Mouse (Mus musculus): Measurements from ENCODE around the gene Ccdc24.

Ccdc24 gene

DNA sequence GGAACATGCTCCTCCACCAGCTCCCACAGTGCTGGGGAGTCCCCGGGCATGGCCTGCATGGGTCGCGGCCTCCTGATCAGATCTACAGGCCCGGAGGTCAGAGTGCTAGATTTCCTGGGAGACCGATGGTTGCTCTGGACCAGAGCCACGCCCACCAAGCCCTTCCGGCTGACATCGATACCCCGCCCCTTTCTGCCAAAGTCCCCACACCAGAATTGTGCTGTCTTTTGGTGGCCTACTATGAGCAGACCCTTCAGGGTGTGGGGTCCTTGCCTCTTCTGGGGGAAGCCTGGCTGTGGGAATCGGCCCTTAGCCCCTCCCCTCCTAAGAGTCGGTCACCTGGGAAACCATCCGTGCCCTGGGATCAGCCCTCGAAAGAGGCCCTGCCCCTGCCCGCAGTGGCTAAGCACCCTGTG, at the start of gene Ccdc24:
Gene Ccdc24 (minus strand): TSS at position 87 of the 416 bp plus-strand sequence.
- DNase-seq (ENCODE audit: low spot score in 2 of 2) = no peak

DNA sequence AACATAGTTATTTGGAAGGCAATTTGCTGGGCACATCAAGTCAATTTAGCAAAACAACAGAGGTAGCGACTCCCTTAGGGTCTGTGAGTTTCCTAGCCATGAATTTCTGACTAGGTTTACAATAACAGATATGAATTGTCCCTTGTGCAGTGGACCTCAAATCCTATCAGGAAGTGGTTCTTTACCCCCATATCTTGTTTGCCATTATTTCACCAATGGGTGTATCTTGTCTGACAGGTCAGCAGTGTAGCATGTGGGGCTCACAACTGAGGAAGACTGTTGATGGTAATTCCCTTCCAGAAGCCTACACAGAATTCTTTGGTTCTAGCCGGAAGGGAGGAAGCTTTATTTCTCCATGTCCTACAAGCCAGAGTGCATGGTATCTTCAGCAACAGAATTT, 49.0 kb upstream of the Ccdc24 start:
- DNase-seq (ENCODE audit: low spot score in 2 of 2) = no peak

DNA sequence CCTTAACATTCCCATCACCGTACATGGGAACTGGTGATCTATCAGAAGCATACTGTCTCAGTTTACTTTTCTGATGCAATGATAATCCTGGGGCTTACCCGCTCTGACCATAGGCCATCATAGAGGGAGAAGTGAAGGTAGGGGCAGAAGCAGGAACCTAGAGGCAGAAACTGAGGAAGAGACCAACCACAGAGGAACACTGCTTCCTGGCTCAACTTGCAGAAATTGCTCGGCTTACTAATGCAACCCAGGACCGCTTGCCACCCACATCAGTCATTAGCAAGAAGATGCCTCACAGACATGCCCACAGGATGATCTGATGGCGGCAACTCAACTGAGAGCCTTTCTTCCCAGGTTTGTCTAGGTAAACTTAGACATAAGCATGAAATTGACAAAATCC, 46.4 kb upstream of the Ccdc24 start:
- no peak for DNase-seq (ENCODE audit: low spot score in 2 of 2)

DNA sequence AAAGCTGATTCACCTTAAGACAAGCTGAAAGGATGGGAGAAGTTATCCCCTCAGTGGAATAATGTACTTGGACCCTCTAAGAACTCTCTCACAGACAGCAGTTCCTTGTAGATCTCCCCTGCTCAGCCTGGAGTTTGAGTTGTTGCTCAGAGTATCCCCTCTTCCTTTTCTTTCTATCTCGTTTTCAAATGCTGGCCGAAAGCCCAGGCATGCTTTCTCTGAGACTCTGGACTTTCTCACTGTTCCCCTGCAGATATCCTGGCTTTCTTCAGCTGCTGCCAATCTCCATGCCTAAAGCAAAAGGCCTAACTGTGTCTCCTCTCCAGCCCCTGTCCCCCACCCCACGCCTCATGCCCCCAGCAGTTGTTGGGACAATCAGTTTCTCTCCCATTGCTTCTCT, 45.9 kb upstream of the Ccdc24 start:
- DNase-seq (ENCODE audit: low spot score in 2 of 2) = no peak

DNA sequence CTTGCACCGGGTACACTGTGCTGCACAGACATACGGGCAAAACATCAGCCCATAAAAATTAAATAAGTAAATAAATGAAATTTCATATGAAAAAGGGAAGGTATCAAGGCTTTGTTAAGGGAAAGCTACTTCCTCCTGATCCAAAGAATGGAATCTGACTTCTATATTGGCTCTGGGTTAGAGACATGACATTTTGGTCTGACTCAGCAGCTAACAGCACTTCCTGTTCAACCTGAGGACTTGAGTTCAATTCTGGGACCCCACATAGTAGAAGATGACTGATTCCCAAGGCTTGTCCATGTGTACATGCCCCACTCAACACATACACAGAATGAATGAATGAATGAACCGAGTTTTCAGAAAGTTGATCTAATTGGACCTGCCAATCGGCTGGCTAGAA, 45.5 kb upstream of the Ccdc24 start:
- DNase-seq (ENCODE audit: low spot score in 2 of 2) = no peak

DNA sequence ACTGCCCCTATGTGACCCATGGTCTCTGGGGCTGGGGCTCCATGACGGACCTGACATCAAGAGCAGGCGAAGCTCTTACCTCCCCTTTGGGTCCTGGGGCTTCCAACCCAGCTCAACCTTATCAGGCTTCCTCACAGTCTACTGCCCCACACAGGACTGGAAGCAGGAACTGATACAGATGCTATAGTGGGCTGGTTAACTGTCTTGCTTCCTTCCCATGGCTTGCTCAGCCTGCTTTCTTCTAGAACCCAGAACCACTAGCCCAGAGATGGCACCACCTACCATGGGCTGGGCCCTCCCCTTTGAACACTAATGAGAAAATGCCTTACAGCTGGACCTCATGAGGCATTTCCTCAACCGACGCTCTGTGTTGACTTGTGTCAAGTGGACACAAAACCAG, 45.0 kb upstream of the Ccdc24 start:
- DNase-seq (ENCODE audit: low spot score in 2 of 2) = no peak

DNA sequence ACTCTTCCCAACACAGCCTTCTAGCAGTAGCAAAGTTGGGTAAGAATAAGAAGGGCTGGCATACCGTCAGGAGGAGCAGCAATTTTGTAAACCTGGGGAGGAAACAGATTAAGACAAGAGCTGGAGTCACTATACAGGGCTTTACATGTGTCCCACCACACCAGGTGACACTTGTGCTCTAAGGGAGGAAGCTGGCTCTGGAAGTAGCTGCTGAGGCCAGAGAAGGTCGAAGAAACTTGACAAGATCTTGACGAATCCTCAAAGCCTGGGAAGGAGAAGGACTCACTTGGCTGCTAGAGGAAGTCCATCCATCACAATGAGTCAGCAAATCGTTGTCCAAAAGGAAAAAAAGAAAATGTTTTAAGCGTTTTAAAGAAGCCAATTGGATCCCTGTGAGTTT, 44.0 kb upstream of the Ccdc24 start:
- no peak for DNase-seq (ENCODE audit: low spot score in 2 of 2)

DNA sequence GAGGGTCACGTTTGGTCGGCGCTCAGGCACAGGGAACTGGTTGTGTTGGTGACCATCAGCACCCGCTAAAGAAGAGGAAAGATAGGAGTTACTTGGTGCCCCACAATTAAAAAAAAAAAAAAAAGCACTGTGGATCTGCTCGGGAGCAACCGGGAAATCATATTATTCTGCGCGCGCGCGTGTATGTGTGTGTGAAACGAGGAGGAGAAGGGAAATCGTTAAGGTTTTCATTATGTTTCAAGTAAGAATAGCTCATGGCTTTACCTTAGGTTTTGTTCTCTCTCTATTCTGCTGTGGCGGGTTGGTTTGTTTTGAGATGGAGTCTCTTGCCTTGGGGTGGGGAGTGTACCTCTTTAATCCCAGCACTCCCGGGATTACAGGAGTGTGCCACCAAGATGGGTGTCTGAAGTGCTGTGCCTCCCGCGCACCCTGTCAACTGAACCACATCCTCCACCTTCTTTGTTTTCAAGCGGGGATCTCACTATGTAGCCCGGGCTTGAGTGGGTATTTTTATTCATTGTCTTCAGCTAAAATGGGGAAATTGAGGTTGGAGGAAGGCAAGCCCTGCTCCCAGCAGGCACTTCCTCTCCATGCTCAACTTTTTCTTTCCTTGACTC, 43.2 kb upstream of the Ccdc24 start:
- DNase-seq (ENCODE audit: low spot score in 2 of 2) = no peak

DNA sequence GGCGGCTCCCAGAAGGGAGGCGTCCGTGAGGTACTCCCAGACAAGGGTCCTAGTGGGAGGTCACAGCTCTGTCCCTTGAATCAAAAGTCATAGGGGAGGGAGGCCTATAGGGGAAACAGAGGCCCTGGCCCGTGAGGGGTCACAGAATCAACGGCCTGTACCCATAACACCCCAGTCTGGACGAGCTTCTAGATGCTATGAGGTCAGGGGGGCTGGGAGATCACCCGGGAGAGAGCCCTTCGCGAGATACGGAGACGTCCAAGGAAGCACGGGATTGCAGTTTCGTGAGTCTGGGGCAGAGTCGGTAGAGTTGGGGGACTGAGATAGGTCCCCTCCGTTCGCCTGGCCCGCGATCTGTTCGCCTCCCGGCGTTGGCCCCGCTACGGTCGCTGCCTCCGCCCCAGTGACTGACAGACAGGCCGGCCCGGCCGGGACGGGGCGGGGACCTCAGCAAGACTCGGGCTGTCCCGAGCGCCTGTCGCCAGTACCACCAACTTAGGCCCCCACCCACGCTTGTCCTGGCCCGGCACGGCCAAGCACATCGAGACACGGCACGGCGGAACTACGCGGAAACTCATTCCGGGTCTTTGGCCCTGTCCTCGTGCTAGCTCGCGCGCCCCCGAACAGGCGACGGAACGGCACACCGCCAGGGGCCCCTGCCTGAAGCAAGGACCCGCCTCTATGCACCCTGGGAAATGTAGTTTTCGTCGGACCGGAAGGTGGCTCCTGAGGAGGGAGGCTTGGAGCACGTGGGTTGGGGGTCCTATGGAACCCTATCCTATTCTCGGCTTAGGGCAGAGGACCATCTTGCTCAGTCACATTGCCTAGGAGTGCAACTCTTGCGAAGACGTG, 42.5 kb upstream of the Ccdc24 start, which contains the start of gene Ipo13:
Gene Ipo13 (minus strand): TSS at position 409 of the 852 bp plus-strand sequence.
- DNase-seq (ENCODE audit: low spot score in 2 of 2) = peak; percentile 86 to 89

DNA sequence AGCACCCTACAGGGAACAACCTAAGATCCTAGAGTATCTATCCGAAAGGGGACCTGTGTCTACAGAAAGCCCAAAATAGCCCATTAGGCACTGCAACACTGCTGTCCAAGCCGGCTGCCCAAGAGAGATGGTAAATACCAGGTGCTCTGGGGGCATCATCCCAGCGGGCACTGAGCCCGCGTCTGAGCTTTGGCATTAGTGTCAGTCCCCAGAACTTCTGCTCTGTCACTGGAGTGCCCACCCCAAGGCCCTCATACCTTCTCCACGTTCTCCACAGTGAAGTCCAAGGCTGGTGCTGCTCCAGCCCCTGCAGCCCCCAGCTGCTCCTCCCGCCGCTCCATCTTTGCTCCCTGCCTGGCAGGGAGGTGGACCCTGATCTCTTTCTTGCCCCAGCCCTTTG, 41.7 kb upstream of the Ccdc24 start:
- DNase-seq (ENCODE audit: low spot score in 2 of 2) = no peak

DNA sequence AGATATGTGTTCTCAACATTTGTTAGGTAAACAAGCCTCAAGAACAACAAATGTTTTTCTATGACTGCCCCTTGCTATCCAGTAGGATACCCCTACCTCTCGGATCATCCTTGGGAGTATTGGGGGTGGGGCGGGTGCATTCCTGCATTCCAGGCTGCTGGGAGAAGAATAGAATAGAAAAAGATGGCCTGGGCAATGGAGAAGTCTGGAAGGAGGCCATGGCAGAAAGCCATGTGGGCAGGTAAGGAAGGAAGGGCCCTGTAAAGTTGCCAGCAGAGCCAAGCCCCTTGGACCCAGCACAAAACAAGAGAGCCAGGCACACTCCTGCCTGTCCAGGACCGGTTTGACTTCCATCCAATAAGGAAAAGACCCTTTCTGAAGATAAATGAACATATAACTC, 41.1 kb upstream of the Ccdc24 start:
- no peak for DNase-seq (ENCODE audit: low spot score in 2 of 2)

DNA sequence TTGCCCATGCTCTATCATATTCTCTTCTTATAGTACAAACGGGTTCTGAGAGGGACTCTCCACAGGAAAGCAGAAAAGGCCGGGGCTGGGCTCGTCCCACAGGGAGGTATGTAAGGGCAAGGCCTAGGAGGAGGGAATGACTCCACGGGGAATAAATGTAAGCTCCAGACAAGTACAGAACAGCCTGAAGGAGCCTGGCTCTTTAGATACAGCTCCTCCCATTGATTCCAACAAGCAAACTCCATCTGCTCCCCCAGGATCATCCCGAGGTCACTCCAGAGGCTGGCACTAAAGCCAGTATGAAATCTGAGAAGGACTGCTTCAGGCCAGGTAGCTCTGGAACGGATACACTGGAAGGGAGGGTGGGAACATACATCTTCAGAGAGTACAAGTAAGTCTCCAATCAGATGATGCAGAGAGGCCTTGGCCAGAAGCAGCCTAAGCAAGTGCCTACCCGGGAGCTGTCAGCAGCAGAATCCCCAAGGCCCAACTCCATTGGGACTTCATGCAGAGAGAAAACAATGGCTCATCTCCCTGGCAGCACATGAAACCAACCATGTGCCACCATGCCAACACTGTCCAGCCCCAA, 40.4 kb upstream of the Ccdc24 start:
- no peak for DNase-seq (ENCODE audit: low spot score in 2 of 2)

DNA sequence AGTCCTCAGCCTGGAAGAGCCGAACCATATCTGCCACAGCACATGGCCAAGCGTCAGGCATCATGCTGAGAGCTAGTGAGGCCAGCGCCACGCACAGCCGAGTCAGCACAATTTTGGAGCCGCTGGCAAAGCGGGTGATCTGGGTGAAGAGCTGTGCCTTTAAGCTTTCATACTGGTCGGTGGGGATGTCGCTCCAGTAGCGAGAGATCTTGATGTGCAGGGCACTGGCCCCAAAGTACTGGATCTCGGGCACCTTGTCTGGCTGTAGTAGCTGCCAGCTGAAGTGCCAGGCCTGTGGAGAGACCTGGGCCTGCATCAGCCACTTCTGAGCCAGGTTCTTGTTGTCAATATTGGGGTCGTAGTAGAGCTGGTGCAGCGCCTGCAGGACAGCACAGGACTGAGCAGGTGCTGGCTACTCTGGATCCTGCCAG, 39.8 kb upstream of the Ccdc24 start:
- no peak for DNase-seq (ENCODE audit: low spot score in 2 of 2)

DNA sequence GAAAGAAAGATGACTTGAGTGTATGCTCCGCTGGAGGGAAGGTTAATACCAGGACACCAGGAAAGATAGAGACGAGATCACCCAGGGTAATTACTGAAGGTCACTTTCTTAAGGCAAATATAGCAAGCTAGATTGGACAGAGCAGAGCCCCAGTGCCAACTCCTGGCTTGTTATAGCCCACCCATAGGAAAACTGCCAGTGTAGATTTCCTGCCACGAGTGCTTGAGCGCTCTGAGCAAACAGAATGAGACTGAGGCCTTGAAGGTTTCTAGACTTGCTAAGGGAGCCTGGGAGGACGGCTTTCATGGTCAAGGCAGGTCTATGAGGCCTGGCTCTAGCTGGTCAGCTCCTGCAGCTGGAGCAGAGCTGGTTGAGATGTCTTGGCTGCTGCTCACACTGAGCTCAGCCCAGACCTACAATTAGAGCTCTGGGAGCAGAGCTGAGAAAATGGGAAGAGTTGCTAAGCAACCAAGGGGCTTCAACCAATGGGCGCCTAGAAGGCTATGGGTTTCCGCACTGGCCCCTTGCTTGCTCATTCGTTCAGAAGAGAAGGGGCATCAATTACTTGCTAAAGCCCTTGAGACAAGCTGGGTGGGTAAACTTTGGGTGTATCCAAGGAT, 36.6 kb upstream of the Ccdc24 start:
- DNase-seq (ENCODE audit: low spot score in 2 of 2) = no peak

DNA sequence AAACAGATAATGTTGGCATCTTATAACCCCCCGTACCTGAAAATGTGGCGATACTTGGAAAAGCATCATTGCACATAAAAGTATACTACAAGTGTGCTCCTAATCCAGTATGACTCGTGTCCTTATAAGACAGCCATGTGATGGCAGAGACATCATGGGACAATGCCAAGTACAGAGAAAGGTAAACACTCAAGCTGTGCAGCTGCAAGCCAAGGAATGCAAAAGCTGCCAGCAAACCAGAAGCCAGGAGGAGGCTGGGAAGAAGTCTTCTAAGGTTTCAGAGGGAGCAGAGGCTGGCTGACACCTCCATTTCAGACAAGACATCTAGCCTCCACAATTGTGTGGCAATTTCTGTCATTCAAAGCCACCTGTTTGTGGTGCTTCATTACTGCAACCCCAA, 33.8 kb upstream of the Ccdc24 start:
- DNase-seq (ENCODE audit: low spot score in 2 of 2) = no peak

DNA sequence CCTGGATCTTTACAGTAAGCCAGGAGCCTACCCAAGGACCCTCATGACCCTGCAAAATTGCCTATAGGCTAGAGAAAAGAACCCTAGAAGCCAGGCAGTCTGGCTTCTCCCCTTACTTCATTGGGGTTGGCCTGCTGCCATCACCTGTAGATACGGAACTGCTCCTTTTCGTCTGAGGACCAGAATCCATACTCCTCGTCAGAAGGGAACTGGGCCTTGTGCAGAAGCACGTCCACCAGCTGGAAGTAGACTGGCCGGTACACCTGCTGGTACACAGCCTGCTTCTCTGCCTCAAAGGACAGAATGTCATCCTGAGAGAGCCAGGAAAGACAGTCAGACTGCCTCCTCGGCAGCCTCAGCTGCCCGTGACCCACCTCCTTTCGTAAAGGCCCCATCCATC, 32.4 kb upstream of the Ccdc24 start:
- no peak for DNase-seq (ENCODE audit: low spot score in 2 of 2)

DNA sequence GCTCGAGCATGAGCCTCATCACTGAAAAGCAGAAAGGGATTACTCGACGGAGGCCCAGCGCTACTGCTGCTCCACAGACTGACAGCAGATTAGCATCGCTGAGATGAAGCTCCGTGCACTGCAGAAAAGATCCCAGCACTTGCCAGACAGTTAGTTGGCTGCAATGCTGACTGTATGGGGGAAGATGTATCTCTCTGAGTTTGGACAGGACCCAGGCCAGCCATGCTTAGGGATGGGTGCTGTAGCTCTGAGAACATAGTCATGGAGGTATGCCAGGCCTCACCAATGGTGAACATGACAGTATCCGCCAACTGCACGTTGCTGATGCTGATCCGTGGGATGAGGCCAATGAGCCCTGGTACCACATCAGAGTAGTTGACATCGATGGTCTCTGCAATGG, 31.7 kb upstream of the Ccdc24 start:
- no peak for DNase-seq (ENCODE audit: low spot score in 2 of 2)

DNA sequence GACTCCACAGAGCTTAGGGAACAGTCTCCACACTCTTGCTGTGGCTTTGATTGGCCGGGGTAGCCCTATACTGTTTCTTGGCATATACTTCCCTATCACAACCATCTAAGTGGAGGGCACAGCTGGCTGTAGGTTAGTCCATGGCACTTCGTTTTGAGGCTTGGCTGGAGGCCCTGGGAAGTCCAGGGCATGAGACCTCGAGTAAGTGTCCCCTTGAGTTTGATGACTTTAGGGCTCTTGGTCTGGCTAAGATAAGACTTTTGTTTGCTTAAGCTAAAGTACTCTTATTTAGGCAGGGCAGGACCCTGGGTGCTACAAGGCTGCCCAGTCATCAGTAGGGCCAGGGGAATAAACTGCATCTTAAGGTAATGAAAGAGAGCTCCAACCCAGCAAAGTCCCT, 25.8 kb upstream of the Ccdc24 start:
- no peak for DNase-seq (ENCODE audit: low spot score in 2 of 2)

DNA sequence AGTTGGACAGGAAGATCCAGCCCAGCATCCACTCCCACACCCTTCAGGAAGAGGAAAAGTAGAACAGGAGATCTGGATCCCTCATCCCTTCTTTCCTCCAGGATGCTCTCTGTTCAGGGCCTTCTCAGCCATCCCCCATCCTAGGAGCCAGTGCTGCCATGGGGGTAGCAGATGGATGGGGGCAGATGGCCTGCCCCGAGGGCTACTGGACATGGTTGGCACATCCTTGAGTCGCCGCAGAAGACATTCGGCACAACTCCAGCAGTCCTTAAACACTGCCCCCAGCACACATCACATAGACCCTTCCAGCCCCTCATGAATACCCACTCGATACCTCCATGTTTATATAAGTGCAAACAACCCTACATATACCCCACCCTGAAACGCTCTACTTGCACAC, 23.7 kb upstream of the Ccdc24 start:
- DNase-seq (ENCODE audit: low spot score in 2 of 2) = no peak

DNA sequence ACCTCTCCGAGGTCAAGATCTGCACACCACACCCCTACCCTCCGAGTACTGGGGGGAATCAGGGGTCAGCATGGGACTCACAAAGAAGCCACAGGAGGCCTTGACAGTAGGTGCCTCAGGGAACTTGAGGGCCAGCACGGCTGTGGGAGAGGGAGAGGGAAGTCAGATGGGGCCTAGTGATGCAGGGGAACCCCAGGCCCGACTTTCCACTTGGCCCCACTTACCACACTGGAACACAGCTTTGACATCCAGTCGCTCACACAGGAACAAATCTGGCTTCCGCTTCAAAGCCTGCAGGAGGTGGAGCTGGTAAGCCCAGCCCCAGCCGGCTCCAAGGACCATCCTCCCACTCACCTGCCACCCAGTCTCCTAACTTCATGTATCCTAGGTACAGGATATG, 23.0 kb upstream of the Ccdc24 start:
- DNase-seq (ENCODE audit: low spot score in 2 of 2) = no peak

DNA sequence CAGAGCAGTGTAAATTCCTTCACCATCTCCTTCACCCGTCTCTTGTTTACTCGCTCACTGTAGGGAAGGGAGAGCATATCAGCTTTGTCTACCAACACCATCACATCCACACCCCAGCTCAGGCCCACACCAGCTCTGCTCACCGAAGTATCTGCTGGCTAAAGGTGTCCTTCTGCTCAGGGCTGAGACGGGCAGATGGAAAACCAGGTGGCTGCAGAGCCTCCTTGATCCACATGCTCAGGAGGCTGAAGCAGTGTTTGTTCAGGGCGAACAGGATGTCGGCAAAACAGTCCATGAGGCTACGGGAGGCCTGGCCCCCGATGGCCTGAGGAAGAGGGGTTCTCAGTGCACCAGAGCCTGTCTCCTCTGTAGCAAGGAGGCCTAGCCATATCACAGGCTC, 22.2 kb upstream of the Ccdc24 start:
- DNase-seq (ENCODE audit: low spot score in 2 of 2) = no peak

DNA sequence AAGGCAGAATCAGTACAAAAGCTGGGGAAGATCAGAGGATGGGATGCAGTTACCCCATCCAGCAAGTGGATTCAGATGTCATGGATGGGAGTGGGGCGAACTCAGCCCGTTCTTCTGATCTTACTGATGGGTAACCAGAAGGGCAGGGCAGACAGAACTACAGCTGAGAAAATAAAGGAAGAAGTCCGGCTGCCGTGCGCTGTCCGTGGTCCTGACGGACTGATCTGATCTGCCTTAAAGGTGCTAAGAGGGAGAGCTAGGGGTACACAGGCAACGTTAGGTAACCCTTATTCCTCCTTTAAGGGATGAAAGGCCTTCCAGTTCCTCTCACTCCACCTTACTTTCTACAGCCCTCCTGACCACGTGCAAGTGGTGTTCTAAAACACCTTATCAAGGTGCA, 21.0 kb upstream of the Ccdc24 start:
- DNase-seq (ENCODE audit: low spot score in 2 of 2) = no peak

DNA sequence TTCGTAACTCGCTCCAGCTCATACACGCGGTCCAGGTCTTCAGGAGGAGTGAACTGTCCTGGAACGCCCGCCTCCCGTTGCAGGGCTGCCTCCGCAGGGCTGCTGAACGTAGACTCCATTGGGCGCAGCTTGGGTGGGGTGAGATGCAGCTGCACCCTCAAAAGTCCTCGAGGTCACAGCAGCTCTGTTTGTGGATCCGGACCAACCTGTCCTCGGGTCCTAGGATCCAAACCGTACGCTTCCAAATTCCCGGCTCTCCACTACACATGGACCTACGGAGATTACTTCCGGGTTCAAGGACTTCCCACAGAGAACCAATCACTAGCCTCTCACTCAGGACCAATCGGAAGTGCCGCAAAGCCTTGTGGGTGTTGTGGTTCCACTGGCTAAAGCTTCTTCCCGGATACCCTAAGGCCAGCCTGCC, 19.4 kb upstream of the Ccdc24 start, which contains the start of gene Dph2:
Gene Dph2 (minus strand): TSS at position 295 of the 424 bp plus-strand sequence.
- DNase-seq (ENCODE audit: low spot score in 2 of 2) = peak; percentile 51 to 68

All from frontal cortex, postnatal 25 days (tissue).